Mouse (Mus musculus): Measurements from ENCODE around the gene Olfr1030.
"Not testable (repeated sequence)": the region's sequence is repeated elsewhere in the genome, so short reads cannot be mapped to it uniquely, and the experiment has no call there.

Olfr1030 gene

GRCm38 (mm10) chr2:85978976-85979375 lies at the start of gene Olfr1030:
Gene Olfr1030 (plus strand): TSS chr2:85979276.
- no peak for DNase-seq (ENCODE audit: low read depth)

DNA sequence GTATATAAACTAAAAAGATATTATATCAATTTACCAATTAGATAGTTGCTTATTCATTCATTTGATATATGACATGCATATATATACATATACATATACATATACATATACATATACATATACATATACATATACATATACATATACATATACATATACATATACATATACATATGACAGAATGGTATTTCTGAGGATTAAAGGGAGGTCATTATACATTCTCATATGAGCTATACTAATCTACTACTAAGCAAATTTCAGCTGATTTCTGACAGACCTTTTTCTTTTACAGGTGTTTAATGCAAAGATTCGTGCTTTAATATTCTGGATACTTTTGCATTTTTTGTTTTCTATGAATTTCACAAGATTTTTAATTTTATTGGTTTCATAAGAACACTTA lies 28.9 kb upstream of the Olfr1030 start, which contains the start of gene Olfr1028:
Gene Olfr1028, plus strand, starts transcription at position 301 of the 400 bp plus-strand sequence.
- DNase-seq (ENCODE audit: low read depth) = no peak

GRCm38 (mm10) chr2:85973595-85973994 lies 5.5 kb upstream of the Olfr1030 start, which contains the start of gene Olfr1029:
Gene Olfr1029 (plus strand): TSS chr2:85973895.
- DNase-seq (ENCODE audit: low read depth) = no peak

DNA sequence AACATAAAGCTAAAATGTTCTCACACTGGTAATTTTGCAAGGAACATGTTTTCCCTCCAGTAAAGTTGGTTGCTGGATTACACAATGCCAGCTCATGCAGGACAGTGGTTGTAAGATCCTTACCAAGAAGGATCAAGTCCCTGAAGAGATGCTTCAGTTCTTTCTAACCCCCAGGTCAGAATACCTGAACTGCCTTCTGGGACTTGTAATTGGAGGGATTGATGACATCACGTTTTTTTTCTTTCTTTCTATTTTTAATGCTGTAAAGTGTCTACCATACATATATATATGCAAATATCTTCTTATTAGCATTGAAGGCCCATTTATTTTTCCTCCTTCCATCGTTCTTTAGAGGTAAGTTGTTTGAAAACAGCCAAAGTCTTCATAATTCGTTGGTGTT lies 10.9 kb downstream of the Olfr1030 start, which contains the start of gene Olfr1031:
Gene Olfr1031, plus strand, starts transcription at position 301 of the 400 bp plus-strand sequence.
- no peak for DNase-seq (ENCODE audit: low read depth)

DNA sequence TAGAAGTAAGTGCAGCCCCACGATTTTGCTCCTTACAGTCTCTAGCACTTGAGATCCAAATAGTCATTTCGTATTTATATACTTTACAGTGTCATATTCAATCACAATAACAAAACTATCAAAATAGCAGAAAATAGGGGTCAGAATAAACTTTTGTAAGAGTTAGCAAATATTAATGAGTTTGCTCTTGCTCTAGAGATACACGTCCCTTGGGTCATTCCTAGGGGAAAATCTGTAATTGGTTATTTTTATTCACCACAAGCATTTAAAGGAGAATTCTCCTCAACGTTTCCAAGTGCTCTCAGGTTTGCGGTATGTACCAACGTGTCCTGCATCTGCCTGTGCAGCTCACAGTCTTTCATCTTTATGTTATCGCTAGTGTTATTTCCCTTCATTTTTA lies 26.2 kb downstream of the Olfr1030 start, which contains the start of gene Olfr1032:
Gene Olfr1032, plus strand, starts transcription at position 301 of the 400 bp plus-strand sequence.
- no peak for DNase-seq (ENCODE audit: low read depth)

DNA sequence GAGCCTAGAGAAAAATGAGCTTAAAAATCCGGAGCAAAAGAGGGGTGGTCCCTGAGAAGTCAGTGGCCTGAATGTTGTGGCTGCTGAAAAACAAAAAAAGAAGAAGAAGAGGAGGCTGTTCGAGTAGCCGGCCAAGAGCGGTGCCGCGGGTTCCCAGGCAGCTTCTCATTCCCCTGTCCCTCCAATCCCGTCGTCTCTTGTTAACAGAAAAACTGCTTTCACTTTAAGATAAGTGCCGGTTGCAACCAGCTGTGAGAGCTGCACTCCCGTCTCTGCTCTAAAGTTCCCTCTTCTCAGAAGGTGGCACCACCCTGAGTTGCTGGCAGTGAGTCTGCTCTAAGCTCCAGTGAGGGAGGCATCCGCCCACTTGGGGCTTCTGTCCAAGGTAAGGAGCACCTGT lies 41.3 kb downstream of the Olfr1030 start, which contains the start of gene Olfr1033:
Gene Olfr1033, plus strand, starts transcription at position 228 of the 400 bp plus-strand sequence.
- not testable (repeated sequence) for DNase-seq (ENCODE audit: low read depth)

DNA sequence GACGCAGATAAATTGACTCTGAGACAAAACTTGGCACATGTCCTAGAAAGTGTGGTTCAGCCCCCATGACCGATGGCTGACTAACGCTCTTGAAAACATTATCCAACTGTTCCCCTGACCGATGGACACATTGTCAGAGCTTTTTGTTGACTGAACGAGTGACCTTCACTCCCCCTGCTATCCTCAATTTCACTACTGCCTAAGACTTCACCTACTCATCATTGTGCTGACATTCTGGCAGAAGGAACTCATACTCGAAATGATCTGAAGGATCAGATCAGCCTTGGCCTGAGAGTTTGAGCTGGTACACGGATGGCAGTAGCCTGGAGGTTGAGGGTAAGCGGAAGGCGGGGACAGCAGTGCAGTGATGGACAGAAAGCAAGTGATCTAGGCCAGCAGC lies 42.4 kb downstream of the Olfr1030 start:
- not testable (repeated sequence) for DNase-seq (ENCODE audit: low read depth)
